Mouse (Mus musculus): ENCODE results near the gene Pafah1b3. TPM values are rescaled to one million over a fixed set of nuclear protein-coding genes. Genes with fewer than 3 reads are reported as not detected.

Pafah1b3 gene
- polyA plus RNA-seq (2017; shearing (Covaris generic)) = 10 to 100 TPM; 24.1 to 47.5 TPM

GRCm38 (mm10) chr7:25297454-25298325 is at the start of gene Pafah1b3:
Gene Pafah1b3, minus strand, starts transcription at chr7:25297986.

DNA sequence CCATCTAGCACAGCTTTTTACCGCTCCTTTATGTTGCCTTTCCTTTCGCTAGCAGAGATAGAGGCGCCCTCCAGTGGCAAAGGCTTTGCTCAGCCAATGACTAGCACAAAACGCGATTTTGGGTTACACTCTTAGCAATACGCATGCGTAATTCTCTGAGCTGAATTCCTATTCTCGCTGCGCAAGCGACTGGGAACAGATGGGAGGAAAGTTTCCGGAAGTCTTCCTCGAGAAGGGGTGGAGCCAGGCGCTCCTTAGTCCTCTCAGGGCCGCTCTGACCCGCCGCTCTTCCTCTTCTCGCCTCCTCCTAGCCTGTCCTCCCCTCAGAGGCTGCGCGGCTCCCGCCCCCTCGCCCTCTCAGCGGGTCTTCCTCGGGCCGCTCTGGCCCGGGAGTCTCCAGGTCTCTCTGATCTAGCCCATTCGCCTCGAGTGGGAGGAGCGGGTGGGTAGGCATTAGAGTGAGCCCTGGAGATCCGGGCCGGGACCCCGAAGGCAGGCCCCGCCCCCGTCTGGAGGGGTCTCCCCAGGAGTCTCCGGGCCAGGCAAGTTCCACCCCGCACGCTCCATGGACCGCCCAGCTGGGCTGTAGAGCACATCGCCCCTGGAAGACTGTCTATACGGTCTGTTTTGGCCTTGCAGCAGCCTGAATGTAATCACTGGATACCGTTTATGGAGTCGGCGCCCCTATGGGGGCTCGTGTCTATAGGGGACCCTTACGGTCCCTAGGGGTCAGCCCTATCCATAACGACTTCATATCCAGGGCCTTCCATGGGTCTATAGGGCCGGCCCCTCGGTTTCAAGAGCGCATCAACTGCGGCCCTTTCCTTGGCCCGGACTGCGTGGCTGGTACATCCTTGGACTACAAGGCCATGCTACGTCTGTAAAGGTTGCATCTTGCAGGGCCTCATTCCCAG is 19.0 kb upstream of the Pafah1b3 start, which contains the start of gene Megf8:
TSS of gene Megf8 (plus strand) at position 633 of the 914 bp plus-strand sequence.

GRCm38 (mm10) chr7:25305956-25306613 is 8.3 kb upstream of the Pafah1b3 start, which contains the start of gene Tmem145:
Gene Tmem145, plus strand, starts transcription at chr7:25306106.

GRCm38 (mm10) chr7:25301063-25301462 is 3.3 kb upstream of the Pafah1b3 start, which contains the start of gene Prr19:
Gene Prr19, plus strand, starts transcription at chr7:25301411.

GRCm38 (mm10) chr7:25267301-25267750 is 30.5 kb downstream of the Pafah1b3 start, which contains the start of gene Cic:
Gene Cic, plus strand, starts transcription at chr7:25267704.

GRCm38 (mm10) chr7:25250141-25250972 is 47.4 kb downstream of the Pafah1b3 start, which contains the start of gene Erf:
Gene Erf, minus strand, starts transcription at chr7:25250761.

Other genes starting within 250 kb of the Pafah1b3 start
- 1 to 10 TPM; 9.0 to 9.7 TPM for gene Grik5, start 225.6 kb downstream of the Pafah1b3 start, polyA plus RNA-seq (2017; shearing (Covaris generic))
- gene Zfp574, start 225.4 kb downstream of the Pafah1b3 start, polyA plus RNA-seq (2017; shearing (Covaris generic)) = 10 to 100 TPM; 29.8 to 38.6 TPM
- gene Pou2f2, start 118.3 kb downstream of the Pafah1b3 start, polyA plus RNA-seq (2017; shearing (Covaris generic)) = 100 to 1,000 TPM in 1 of 2 experiments, 10 to 100 TPM in 1; 66.9 to 118 TPM
- gene Dedd2, start 77.4 kb downstream of the Pafah1b3 start, polyA plus RNA-seq (2017; shearing (Covaris generic)) = 100 to 1,000 TPM in 1 of 2 experiments, 10 to 100 TPM in 1; 97.0 to 125 TPM
- gene Zfp526, start 76.6 kb downstream of the Pafah1b3 start, polyA plus RNA-seq (2017; shearing (Covaris generic)) = 1 to 10 TPM; 3.4 to 3.5 TPM
- gene Gsk3a, start 60.1 kb downstream of the Pafah1b3 start, polyA plus RNA-seq (2017; shearing (Covaris generic)) = 10 to 100 TPM; 85.3 to 85.7 TPM
- gene Erf, start 47.2 kb downstream of the Pafah1b3 start, polyA plus RNA-seq (2017; shearing (Covaris generic)) = 1 to 10 TPM; 1.5 to 1.9 TPM
- 10 to 100 TPM; 30.3 to 31.4 TPM for gene Cic, start 30.3 kb downstream of the Pafah1b3 start, polyA plus RNA-seq (2017; shearing (Covaris generic))
- not detected for gene Prr19, start 3.4 kb upstream of the Pafah1b3 start, polyA plus RNA-seq (2017; shearing (Covaris generic))
- under 1 TPM in 1 of 2 experiments, not detected in 1; 0.67 TPM for gene Tmem145, start 8.1 kb upstream of the Pafah1b3 start, polyA plus RNA-seq (2017; shearing (Covaris generic))
- under 1 TPM; 0.25 to 0.39 TPM for gene Megf8, start 19.2 kb upstream of the Pafah1b3 start, polyA plus RNA-seq (2017; shearing (Covaris generic))
- gene Cnfn, start 71.7 kb upstream of the Pafah1b3 start, polyA plus RNA-seq (2017; shearing (Covaris generic)) = not detected
- 10 to 100 TPM; 13.8 to 15.9 TPM for gene Lipe, start 100.7 kb upstream of the Pafah1b3 start, polyA plus RNA-seq (2017; shearing (Covaris generic))
- gene Cxcl17, start 114.9 kb upstream of the Pafah1b3 start, polyA plus RNA-seq (2017; shearing (Covaris generic)) = 1 to 10 TPM in 1 of 2 experiments, under 1 TPM in 1; 0.57 to 1.1 TPM
- gene Ceacam1, start 179.6 kb upstream of the Pafah1b3 start, polyA plus RNA-seq (2017; shearing (Covaris generic)) = 1 to 10 TPM; 2.4 to 3.5 TPM
- gene Ceacam2, start 241.9 kb upstream of the Pafah1b3 start, polyA plus RNA-seq (2017; shearing (Covaris generic)) = under 1 TPM; 0.16 to 0.55 TPM